Mouse (Mus musculus): ENCODE measurements around the gene Syde2.
A peak's percentile ranks its signal among the peaks of the same experiment; 100 is the strongest.
"Not testable (repeated sequence)": the region's sequence is repeated elsewhere in the genome, so short reads cannot be mapped to it uniquely, and the experiment has no call there.

The Syde2 gene

GRCm38 (mm10) chr3:145963101-145964017, 24.3 kb upstream of the Syde2 start:
- peaks cover 22% of the 10 kb centered on the region for H3K27me3 ChIP-seq (ENCODE audit: insufficient read depth, low read length)
- no peaks in the 10 kb centered on the region for H3K36me3 ChIP-seq (ENCODE audit: insufficient read depth, low read length)
- peaks cover 3% of the 10 kb centered on the region; the same call in 1 of the 2 replicates for H3K9me3 ChIP-seq (ENCODE audit: low read length)
- peaks cover 41% of the 10 kb centered on the region for H3K4me1 ChIP-seq (replicated peaks; ENCODE audit: low read depth, low read length)
- TF ChIP-seq NANOG (IDR thresholded peaks at IDR 0.05; ENCODE audit: borderline replicate concordance, low read length) (no peak), CTCF (conservative IDR thresholded peaks at IDR 0.05; ENCODE audit: low read length) (no peak), POU5F1 (IDR thresholded peaks at IDR 0.05; ENCODE audit: borderline replicate concordance, low read length) (no peak)
- H3K4me3 ChIP-seq (replicated peaks; ENCODE audit: low read length): peak overlapping the region; percentile 56

- H3K36me3 ChIP-seq (ENCODE audit: insufficient read depth, low read length): no peaks in the 10 kb centered on the region
- TF ChIP-seq NANOG (IDR thresholded peaks at IDR 0.05; ENCODE audit: borderline replicate concordance, low read length): no peak
- no peaks in the 10 kb centered on the region for H3K9me3 ChIP-seq (ENCODE audit: low read length)
- 0 out of 2 replicates have a peak overlapping the region, but pooled peaks have one; percentile 56 for H3K4me3 ChIP-seq (replicated peaks; ENCODE audit: low read length)
- H3K4me1 ChIP-seq (replicated peaks; ENCODE audit: low read depth, low read length): peaks cover 46% of the 10 kb centered on the region
- peaks cover 22% of the 10 kb centered on the region for H3K27me3 ChIP-seq (ENCODE audit: insufficient read depth, low read length)
Observed at GRCm38 (mm10) chr3:145964018-145964387, 23.7 kb upstream of the Syde2 start.

- Histone ChIP-seq H3K27me3 (ENCODE audit: insufficient read depth, low read length) (peaks cover 22% of the 10 kb centered on the region), H3K4me1 (replicated peaks; ENCODE audit: low read depth, low read length) (peaks cover 50% of the 10 kb centered on the region), H3K4me3 (replicated peaks; ENCODE audit: low read length) (no peak overlapping the region), H3K36me3 (ENCODE audit: insufficient read depth, low read length) (no peaks in the 10 kb centered on the region), H3K9me3 (ENCODE audit: low read length) (no peaks in the 10 kb centered on the region)
- no peak for TF ChIP-seq CTCF (conservative IDR thresholded peaks at IDR 0.05; ENCODE audit: low read length)
- no peak for TF ChIP-seq POU5F1 (IDR thresholded peaks at IDR 0.05; ENCODE audit: borderline replicate concordance, low read length)
- no peak for TF ChIP-seq NANOG (IDR thresholded peaks at IDR 0.05; ENCODE audit: borderline replicate concordance, low read length)
Observed at GRCm38 (mm10) chr3:145964473-145964872, 23.2 kb upstream of the Syde2 start.

GRCm38 (mm10) chr3:145965583-145965982, 22.1 kb upstream of the Syde2 start:
- H3K36me3 ChIP-seq (ENCODE audit: insufficient read depth, low read length); H3K9me3 ChIP-seq (ENCODE audit: low read length); H3K4me3 ChIP-seq (replicated peaks; ENCODE audit: low read length): not testable (repeated sequence)
- Histone ChIP-seq H3K27me3 (ENCODE audit: insufficient read depth, low read length) (peaks cover 22% of the 10 kb centered on the region), H3K4me1 (replicated peaks; ENCODE audit: low read depth, low read length) (peaks cover 52% of the 10 kb centered on the region)

GRCm38 (mm10) chr3:145966806-145967205, 20.9 kb upstream of the Syde2 start:
- Histone ChIP-seq H3K4me3 (replicated peaks; ENCODE audit: low read length) (no peak overlapping the region), H3K4me1 (replicated peaks; ENCODE audit: low read depth, low read length) (peaks cover 44% of the 10 kb centered on the region), H3K36me3 (ENCODE audit: insufficient read depth, low read length) (no peaks in the 10 kb centered on the region), H3K27me3 (ENCODE audit: insufficient read depth, low read length) (peaks cover 22% of the 10 kb centered on the region), H3K9me3 (ENCODE audit: low read length) (no peaks in the 10 kb centered on the region)
- TF ChIP-seq POU5F1 (IDR thresholded peaks at IDR 0.05; ENCODE audit: borderline replicate concordance, low read length): no peak
- no peak for TF ChIP-seq CTCF (conservative IDR thresholded peaks at IDR 0.05; ENCODE audit: low read length)
- TF ChIP-seq NANOG (IDR thresholded peaks at IDR 0.05; ENCODE audit: borderline replicate concordance, low read length): no peak

- Histone ChIP-seq H3K4me1 (replicated peaks; ENCODE audit: low read depth, low read length) (peaks cover 24% of the 10 kb centered on the region), H3K9me3 (ENCODE audit: low read length) (peaks cover 10% of the 10 kb centered on the region), H3K4me3 (replicated peaks; ENCODE audit: low read length) (no peak overlapping the region), H3K36me3 (ENCODE audit: insufficient read depth, low read length) (no peaks in the 10 kb centered on the region; the same call in 1 of the 2 replicates), H3K27me3 (ENCODE audit: insufficient read depth, low read length) (peaks cover 8% of the 10 kb centered on the region)
- TF ChIP-seq CTCF (conservative IDR thresholded peaks at IDR 0.05; ENCODE audit: low read length) (no peak), POU5F1 (IDR thresholded peaks at IDR 0.05; ENCODE audit: borderline replicate concordance, low read length) (no peak), NANOG (IDR thresholded peaks at IDR 0.05; ENCODE audit: borderline replicate concordance, low read length) (no peak)
Observed at GRCm38 (mm10) chr3:145969031-145969501, 18.6 kb upstream of the Syde2 start.

GRCm38 (mm10) chr3:145971501-145971900, 16.2 kb upstream of the Syde2 start:
- Histone ChIP-seq H3K36me3 (ENCODE audit: insufficient read depth, low read length) (no peaks in the 10 kb centered on the region; the same call in 1 of the 2 replicates), H3K4me3 (replicated peaks; ENCODE audit: low read length) (no peak overlapping the region), H3K9me3 (ENCODE audit: low read length) (peaks cover 34% of the 10 kb centered on the region), H3K27me3 (ENCODE audit: insufficient read depth, low read length) (no peaks in the 10 kb centered on the region), H3K4me1 (replicated peaks; ENCODE audit: low read depth, low read length) (peaks cover 11% of the 10 kb centered on the region)
- TF ChIP-seq CTCF (conservative IDR thresholded peaks at IDR 0.05; ENCODE audit: low read length): no peak
- TF ChIP-seq NANOG (IDR thresholded peaks at IDR 0.05; ENCODE audit: borderline replicate concordance, low read length): no peak
- TF ChIP-seq POU5F1 (IDR thresholded peaks at IDR 0.05; ENCODE audit: borderline replicate concordance, low read length): no peak

- TF ChIP-seq CTCF (conservative IDR thresholded peaks at IDR 0.05; ENCODE audit: low read length) (no peak), POU5F1 (IDR thresholded peaks at IDR 0.05; ENCODE audit: borderline replicate concordance, low read length) (no peak), NANOG (IDR thresholded peaks at IDR 0.05; ENCODE audit: borderline replicate concordance, low read length) (no peak)
Observed at GRCm38 (mm10) chr3:145974986-145975385, 12.7 kb upstream of the Syde2 start.

More at GRCm38 (mm10) chr3:145974986-145975385, 12.7 kb upstream of the Syde2 start:
- H3K27me3 ChIP-seq (ENCODE audit: insufficient read depth, low read length): no peaks in the 10 kb centered on the region
- H3K4me3 ChIP-seq (replicated peaks; ENCODE audit: low read length): no peak overlapping the region
- H3K9me3 ChIP-seq (ENCODE audit: low read length): peaks cover 62% of the 10 kb centered on the region
- peaks cover 4% of the 10 kb centered on the region; the same call in 1 of the 2 replicates for H3K36me3 ChIP-seq (ENCODE audit: insufficient read depth, low read length)
- H3K4me1 ChIP-seq (replicated peaks; ENCODE audit: low read depth, low read length): no peaks in the 10 kb centered on the region
